Mouse (Mus musculus): Measurements from ENCODE around the gene Tnfrsf13b. TPM values are rescaled to one million over a fixed set of nuclear protein-coding genes. Genes with fewer than 3 reads are reported as not detected.

The Tnfrsf13b gene
- total RNA-seq (2014; fragmentation: Nextera tagmentation) = 46.2 and 49.1 TPM in 2 replicates
- 53.7 and 60.5 TPM in 2 replicates for total RNA-seq (2017)
- polyA plus RNA-seq (2012) = 131 and 149 TPM in 2 replicates

- H3K4me3 ChIP-seq (ENCODE audit: low read depth, low read length) = no peak within 1 kb of the TSS
- no peaks in the 10 kb centered on the region for H3K4me1 ChIP-seq (ENCODE audit: insufficient read depth, low read depth, low read length)
- TF ChIP-seq POLR2AphosphoS5 (IDR thresholded peaks at IDR 0.05; ENCODE audit: insufficient replicate concordance, low read depth, low read length) (no peak), CTCF (IDR thresholded peaks at IDR 0.05; ENCODE audit: low read depth, low read length) (no peak), GATA2 (IDR thresholded peaks at IDR 0.05; ENCODE audit: borderline replicate concordance, low read depth, low read length) (no peak), TAL1 (conservative IDR thresholded peaks at IDR 0.05; ENCODE audit: low read depth, low read length) (no peak), GATA1 (IDR thresholded peaks at IDR 0.05; ENCODE audit: borderline replicate concordance, low read length) (no peak)
- H3K36me3 ChIP-seq (replicated peaks) = no peaks in the 10 kb centered on the region
- no peaks in the 10 kb centered on the region for H3K9me3 ChIP-seq (replicated peaks)
- ATAC-seq (ENCODE audit: extremely low read depth, insufficient number of reproducible peaks, low FRiP score, poor library complexity, severe bottlenecking) (no peak), DNase-seq (ENCODE audit: low spot score) (no peak)
- peaks cover 25% of the 10 kb centered on the region for H3K27me3 ChIP-seq (ENCODE audit: insufficient read depth, low read length)
Measured at GRCm38 (mm10) chr11:61126606-61127355, at the start of gene Tnfrsf13b. Gene Tnfrsf13b, plus strand, starts transcription at chr11:61126755.

DNA sequence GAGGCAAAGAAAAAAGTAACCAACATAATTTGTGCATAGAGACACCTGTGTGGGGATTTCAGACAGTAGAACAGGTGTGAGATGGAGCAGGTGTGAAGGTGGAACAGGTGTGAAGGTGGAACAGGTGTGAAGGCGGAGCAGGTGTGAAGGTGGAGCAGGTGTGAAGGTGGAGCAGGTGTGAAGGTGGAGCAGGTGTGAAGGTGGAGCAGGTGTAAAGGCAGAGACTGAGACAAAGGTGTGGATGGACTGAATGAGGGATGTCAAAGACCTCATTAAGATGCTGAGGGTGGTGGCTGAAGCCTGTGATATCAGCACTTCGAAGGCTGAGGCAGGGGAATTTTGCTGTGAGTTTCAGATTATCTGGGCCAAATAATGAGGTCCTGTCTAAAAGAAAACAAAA lies 44.9 kb upstream of the Tnfrsf13b start:
- TF ChIP-seq POLR2AphosphoS5 (IDR thresholded peaks at IDR 0.05; ENCODE audit: insufficient replicate concordance, low read depth, low read length) (no peak), GATA1 (IDR thresholded peaks at IDR 0.05; ENCODE audit: borderline replicate concordance, low read length) (no peak), GATA2 (IDR thresholded peaks at IDR 0.05; ENCODE audit: borderline replicate concordance, low read depth, low read length) (no peak), TAL1 (conservative IDR thresholded peaks at IDR 0.05; ENCODE audit: low read depth, low read length) (no peak), CTCF (IDR thresholded peaks at IDR 0.05; ENCODE audit: low read depth, low read length) (no peak)
- Histone ChIP-seq H3K27me3 (ENCODE audit: insufficient read depth, low read length) (peaks cover 40% of the 10 kb centered on the region), H3K4me1 (ENCODE audit: insufficient read depth, low read depth, low read length) (no peaks in the 10 kb centered on the region), H3K36me3 (replicated peaks) (no peaks in the 10 kb centered on the region), H3K9me3 (replicated peaks) (no peaks in the 10 kb centered on the region), H3K4me3 (ENCODE audit: low read depth, low read length) (no peak overlapping the region)
- ATAC-seq (ENCODE audit: extremely low read depth, insufficient number of reproducible peaks, low FRiP score, poor library complexity, severe bottlenecking) (no peak), DNase-seq (ENCODE audit: low spot score) (no peak)

DNA sequence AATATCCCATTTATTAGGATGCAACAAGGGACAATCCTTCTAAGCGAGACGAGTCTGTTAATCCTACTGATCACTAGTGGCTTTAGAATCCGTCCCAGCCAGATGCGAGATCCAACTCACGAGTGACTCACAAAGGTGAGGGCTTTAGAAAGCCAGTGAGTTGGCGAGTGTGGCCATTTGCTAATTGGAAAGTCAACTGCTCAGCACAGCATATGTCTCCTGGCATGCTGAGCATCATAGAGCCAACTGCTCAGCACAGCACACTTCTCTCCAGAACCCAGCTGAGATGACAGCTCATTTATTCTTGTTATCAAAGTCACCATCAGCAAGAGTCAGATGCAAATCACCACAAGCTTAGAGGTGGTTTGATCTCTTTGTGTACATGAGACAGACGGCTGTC lies 36.4 kb upstream of the Tnfrsf13b start:
- ATAC-seq (ENCODE audit: extremely low read depth, insufficient number of reproducible peaks, low FRiP score, poor library complexity, severe bottlenecking) = no peak
- no peaks in the 10 kb centered on the region; the same call in none of the 2 replicates for H3K27me3 ChIP-seq (ENCODE audit: insufficient read depth, low read length)
- TF ChIP-seq POLR2AphosphoS5 (IDR thresholded peaks at IDR 0.05; ENCODE audit: insufficient replicate concordance, low read depth, low read length) (no peak), GATA1 (IDR thresholded peaks at IDR 0.05; ENCODE audit: borderline replicate concordance, low read length) (no peak), TAL1 (conservative IDR thresholded peaks at IDR 0.05; ENCODE audit: low read depth, low read length) (no peak), GATA2 (IDR thresholded peaks at IDR 0.05; ENCODE audit: borderline replicate concordance, low read depth, low read length) (no peak), CTCF (IDR thresholded peaks at IDR 0.05; ENCODE audit: low read depth, low read length) (no peak)
- no peaks in the 10 kb centered on the region for H3K4me1 ChIP-seq (ENCODE audit: insufficient read depth, low read depth, low read length)
- no peak for DNase-seq (ENCODE audit: low spot score)
- no peaks in the 10 kb centered on the region for H3K9me3 ChIP-seq (replicated peaks)
- no peaks in the 10 kb centered on the region for H3K36me3 ChIP-seq (replicated peaks)
- no peak overlapping the region for H3K4me3 ChIP-seq (ENCODE audit: low read depth, low read length)

DNA sequence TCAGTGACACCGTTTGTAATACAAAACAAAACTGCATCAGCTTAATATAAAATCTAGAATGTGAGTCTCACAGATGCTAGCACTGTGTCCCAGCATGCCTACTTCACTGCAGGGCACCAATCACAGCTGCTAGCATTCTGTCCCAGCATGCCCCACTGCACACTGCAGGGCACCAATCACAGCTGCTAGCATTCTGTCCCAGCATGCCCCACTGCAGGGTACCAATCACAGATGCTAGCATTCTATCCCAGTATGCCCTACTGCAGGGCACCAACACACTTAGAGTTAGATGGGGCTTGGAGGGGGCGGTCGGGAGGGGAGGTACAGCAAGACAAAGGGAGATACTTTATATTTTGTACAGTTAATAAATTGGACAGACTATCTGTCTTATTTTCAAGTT lies 35.4 kb upstream of the Tnfrsf13b start:
- ATAC-seq (ENCODE audit: extremely low read depth, insufficient number of reproducible peaks, low FRiP score, poor library complexity, severe bottlenecking) (no peak), DNase-seq (ENCODE audit: low spot score) (no peak)
- Histone ChIP-seq H3K36me3 (replicated peaks) (no peaks in the 10 kb centered on the region), H3K27me3 (ENCODE audit: insufficient read depth, low read length) (no peaks in the 10 kb centered on the region; the same call in none of the 2 replicates), H3K9me3 (replicated peaks) (no peaks in the 10 kb centered on the region), H3K4me3 (ENCODE audit: low read depth, low read length) (no peak overlapping the region), H3K4me1 (ENCODE audit: insufficient read depth, low read depth, low read length) (no peaks in the 10 kb centered on the region)
- no peak for TF ChIP-seq TAL1 (conservative IDR thresholded peaks at IDR 0.05; ENCODE audit: low read depth, low read length)
- no peak for TF ChIP-seq GATA2 (IDR thresholded peaks at IDR 0.05; ENCODE audit: borderline replicate concordance, low read depth, low read length)
- TF ChIP-seq GATA1 (IDR thresholded peaks at IDR 0.05; ENCODE audit: borderline replicate concordance, low read length) = no peak
- TF ChIP-seq CTCF (IDR thresholded peaks at IDR 0.05; ENCODE audit: low read depth, low read length) = no peak
- TF ChIP-seq POLR2AphosphoS5 (IDR thresholded peaks at IDR 0.05; ENCODE audit: insufficient replicate concordance, low read depth, low read length) = no peak

- no peaks in the 10 kb centered on the region for H3K36me3 ChIP-seq (replicated peaks)
- H3K27me3 ChIP-seq (ENCODE audit: insufficient read depth, low read length) = no peaks in the 10 kb centered on the region; the same call in 1 of the 2 replicates
- ATAC-seq (ENCODE audit: extremely low read depth, insufficient number of reproducible peaks, low FRiP score, poor library complexity, severe bottlenecking) = no peak
- TF ChIP-seq TAL1 (conservative IDR thresholded peaks at IDR 0.05; ENCODE audit: low read depth, low read length) (no peak), GATA1 (IDR thresholded peaks at IDR 0.05; ENCODE audit: borderline replicate concordance, low read length) (no peak), CTCF (IDR thresholded peaks at IDR 0.05; ENCODE audit: low read depth, low read length) (no peak), POLR2AphosphoS5 (IDR thresholded peaks at IDR 0.05; ENCODE audit: insufficient replicate concordance, low read depth, low read length) (no peak), GATA2 (IDR thresholded peaks at IDR 0.05; ENCODE audit: borderline replicate concordance, low read depth, low read length) (no peak)
- H3K4me3 ChIP-seq (ENCODE audit: low read depth, low read length) = no peak overlapping the region
- H3K9me3 ChIP-seq (replicated peaks) = no peaks in the 10 kb centered on the region
- DNase-seq (ENCODE audit: low spot score) = no peak
- no peaks in the 10 kb centered on the region for H3K4me1 ChIP-seq (ENCODE audit: insufficient read depth, low read depth, low read length)
Measured at GRCm38 (mm10) chr11:61091642-61092262, 34.8 kb upstream of the Tnfrsf13b start.

DNA sequence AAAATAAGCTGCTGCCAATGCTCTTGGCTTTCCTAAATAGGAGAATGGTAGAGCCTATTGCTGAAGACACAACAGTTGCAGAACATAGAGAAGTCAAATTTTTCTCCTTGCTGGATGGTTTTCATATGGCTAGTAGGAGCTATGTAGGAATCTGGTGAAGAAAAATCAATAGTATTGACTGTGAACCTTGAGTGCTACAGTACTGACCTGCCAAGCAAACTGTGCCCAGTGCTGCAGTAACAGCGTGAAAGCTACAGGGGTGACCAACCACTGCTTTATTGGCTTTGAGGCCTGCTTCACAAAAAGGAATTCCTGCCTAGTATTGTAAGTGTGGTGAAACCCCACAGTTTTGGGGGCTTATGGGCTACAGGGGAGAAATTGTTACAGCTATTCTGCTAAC lies 28.5 kb upstream of the Tnfrsf13b start:
- no peaks in the 10 kb centered on the region for H3K36me3 ChIP-seq (replicated peaks)
- H3K4me3 ChIP-seq (ENCODE audit: low read depth, low read length) = no peak overlapping the region
- H3K27me3 ChIP-seq (ENCODE audit: insufficient read depth, low read length) = peaks cover 3% of the 10 kb centered on the region; the same call in 1 of the 2 replicates
- ATAC-seq (ENCODE audit: extremely low read depth, insufficient number of reproducible peaks, low FRiP score, poor library complexity, severe bottlenecking) (no peak), DNase-seq (ENCODE audit: low spot score) (no peak)
- no peaks in the 10 kb centered on the region for H3K4me1 ChIP-seq (ENCODE audit: insufficient read depth, low read depth, low read length)
- no peaks in the 10 kb centered on the region for H3K9me3 ChIP-seq (replicated peaks)
- TF ChIP-seq GATA2 (IDR thresholded peaks at IDR 0.05; ENCODE audit: borderline replicate concordance, low read depth, low read length) (no peak), CTCF (IDR thresholded peaks at IDR 0.05; ENCODE audit: low read depth, low read length) (no peak), POLR2AphosphoS5 (IDR thresholded peaks at IDR 0.05; ENCODE audit: insufficient replicate concordance, low read depth, low read length) (no peak), TAL1 (conservative IDR thresholded peaks at IDR 0.05; ENCODE audit: low read depth, low read length) (no peak), GATA1 (IDR thresholded peaks at IDR 0.05; ENCODE audit: borderline replicate concordance, low read length) (no peak)
